Mouse (Mus musculus): ENCODE data around the gene Arhgef26.

DNA sequence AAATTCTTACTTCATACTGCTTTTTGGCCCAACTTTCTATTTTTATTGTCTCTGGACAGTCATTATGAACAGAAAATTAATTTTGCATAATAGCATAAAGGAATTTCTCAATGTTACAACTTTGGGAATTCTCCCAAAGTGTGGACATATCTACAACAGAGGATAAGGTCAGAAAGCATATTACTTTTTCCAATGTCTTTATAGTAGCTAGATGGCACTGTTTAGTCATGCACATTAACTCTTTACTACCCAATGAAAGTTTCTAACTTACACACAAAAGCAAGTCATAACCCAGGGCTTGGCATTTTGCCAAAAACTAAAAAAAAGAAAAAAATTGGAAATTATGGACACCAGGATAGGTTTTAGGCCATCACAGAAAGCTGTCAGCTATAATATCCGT, 132.0 kb downstream of the Arhgef26 start:
- TF ChIP-seq CTCF (IDR thresholded peaks at IDR 0.05; ENCODE audit: insufficient read depth, low read depth, low read length) (no peak), POLR2A (IDR thresholded peaks at IDR 0.05; ENCODE audit: insufficient read depth, low read depth, low read length) (no peak)
